ENCODE assay signal across 11 mouse cellular contexts in genomic region chr10:80435764-80436163, GRCm38 (mm10). TPM values are rescaled to one million over a fixed set of nuclear protein-coding genes. Genes with fewer than 3 reads are reported as not detected.
A peak's percentile ranks its signal among the peaks of the same experiment; 100 is the strongest.
DNase-seq lines count a peak whose midpoint lies in the region; ATAC-seq lines count a peak whose summit lies in the region.
"Had no signal": no experiment of that assay in that cellular context is flagged by ENCODE, and none has a peak within 500 bp of the region (broad histone marks: within the 10 kb centered on the region; RNA-seq: fewer than 3 reads in every experiment).

No protein-coding gene starts in this region.

- no peak overlapping the region for H3K4me2 ChIP-seq in lung, embryonic 16.5 days (ENCODE audit: low read depth, low read length)
- H3K4me2 ChIP-seq in embryonic facial prominence, embryonic 13.5 days, result no peak overlapping the region
- H3K4me2 ChIP-seq in liver, embryonic 16.5 days (ENCODE audit: low read depth, low read length), result peak overlapping the region; percentile 52

- peak; percentile 45 to 46 for DNase-seq in adrenal gland, adult (ENCODE audit: inconsistent age in 2 of 2, low spot score in 1 of 2)
- DNase-seq in adrenal gland, adult 8-10 months, result no peak
- no peak for DNase-seq in lung, postnatal 36 days
- DNase-seq in layer of hippocampus, postnatal 14 days (ENCODE audit: low spot score in 2 of 2), result no peak
- DNase-seq in gastrocnemius, postnatal 36 days, result no peak
- DNase-seq: cerebellum, postnatal 36 days; right cerebral cortex, postnatal 14 days had no signal

- no peaks in the 10 kb centered on the region for H3K27me3 ChIP-seq in lung, embryonic 16.5 days (ENCODE audit: control insufficient read depth, insufficient read depth, low read depth, low read length)
- peaks cover 5% of the 10 kb centered on the region; the same call in 1 of the 2 replicates for H3K27me3 ChIP-seq in embryonic facial prominence, embryonic 13.5 days
- no peaks in the 10 kb centered on the region for H3K27me3 ChIP-seq in liver, embryonic 16.5 days (ENCODE audit: control insufficient read depth, insufficient read depth, low read depth, low read length)

- intact Hi-C loops in gastrocnemius, postnatal 36 days (cut with DNase I), result loop anchor here (10.0 kb wide), 1 partner anchor 269 kb away; the partner anchor contains the start of genes Izumo4 and Mob3a

- no peaks in the 10 kb centered on the region for H3K36me3 ChIP-seq in lung, embryonic 16.5 days (ENCODE audit: control insufficient read depth, insufficient read depth, low read length)
- H3K36me3 ChIP-seq in embryonic facial prominence, embryonic 13.5 days, result peaks cover 3% of the 10 kb centered on the region; the same call in 1 of the 2 replicates
- H3K36me3 ChIP-seq in liver, embryonic 16.5 days (ENCODE audit: control insufficient read depth, insufficient read depth), result no peaks in the 10 kb centered on the region

- 24% methylated on average over 7 of the region's 7 CpGs for WGBS in lung, embryonic 16.5 days
- WGBS in embryonic facial prominence, embryonic 13.5 days, result 41% methylated on average over 7 of the region's 7 CpGs
- 22% methylated on average over 7 of the region's 7 CpGs for WGBS in liver, embryonic 16.5 days (ENCODE audit: insufficient replicate concordance)

- H3K4me1 ChIP-seq in lung, embryonic 16.5 days (replicated peaks; ENCODE audit: control insufficient read depth, insufficient read depth, low read length), result peaks cover 29% of the 10 kb centered on the region
- H3K4me1 ChIP-seq in embryonic facial prominence, embryonic 13.5 days, result peaks cover 25% of the 10 kb centered on the region
- H3K4me1 ChIP-seq in liver, embryonic 16.5 days (ENCODE audit: control insufficient read depth, low read depth, low read length), result peaks cover 48% of the 10 kb centered on the region

- H3K9me3 ChIP-seq in lung, embryonic 16.5 days (ENCODE audit: control insufficient read depth, low read length), result no peaks in the 10 kb centered on the region
- no peaks in the 10 kb centered on the region for H3K9me3 ChIP-seq in embryonic facial prominence, embryonic 13.5 days
- no peaks in the 10 kb centered on the region for H3K9me3 ChIP-seq in liver, embryonic 16.5 days (replicated peaks; ENCODE audit: control insufficient read depth, low read length)

- H3K4me3 ChIP-seq in lung, embryonic 16.5 days (ENCODE audit: low read length), result no peak overlapping the region
- no peak overlapping the region for H3K4me3 ChIP-seq in embryonic facial prominence, embryonic 13.5 days
- peak overlapping the region; percentile 12 for H3K4me3 ChIP-seq in liver, embryonic 16.5 days (ENCODE audit: low read depth, low read length)

- H3K9ac ChIP-seq in lung, embryonic 16.5 days (ENCODE audit: low read length), result peak overlapping the region; percentile 40
- peak overlapping the region; percentile 51; the same call in 1 of the 2 replicates for H3K9ac ChIP-seq in embryonic facial prominence, embryonic 13.5 days
- peak overlapping the region; percentile 48 for H3K9ac ChIP-seq in liver, embryonic 16.5 days (ENCODE audit: low read depth, low read length)

- H3K27ac ChIP-seq in lung, embryonic 16.5 days (ENCODE audit: low read length), result peak overlapping the region; percentile 67
- H3K27ac ChIP-seq in embryonic facial prominence, embryonic 13.5 days, result 0 out of 2 replicates have a peak overlapping the region, but pooled peaks have one; percentile 1
- H3K27ac ChIP-seq in liver, embryonic 16.5 days (ENCODE audit: low read length), result peak overlapping the region; percentile 98

- no peak for ATAC-seq in lung, embryonic 16.5 days (ENCODE audit: low read depth)
- no peak for ATAC-seq in embryonic facial prominence, embryonic 13.5 days (ENCODE audit: insufficient number of reproducible peaks, insufficient read depth, low FRiP score, low TSS enrichment, low read depth)
- peak; percentile 16 for ATAC-seq in liver, embryonic 16.5 days (ENCODE audit: low read depth)

RNA-seq across cellular contexts. Expression of gene Tcf3, which starts 2.3 kb away (rescaled TPM):
- 10 to 100 TPM; 56.7 to 75.7 (median 66.8) TPM for total RNA-seq in adrenal gland, adult 8-10 months (2022)
- polyA plus RNA-seq in lung, embryonic 16.5 days (2015; fragmentation: Nextera tagmentation; extraction: Ambion mirVana), result 81.0 and 82.4 TPM in 2 replicates
- polyA plus RNA-seq in embryonic facial prominence, embryonic 13.5 days (2015; fragmentation: Nextera tagmentation; extraction: Ambion mirVana), result 162 and 183 TPM in 2 replicates
- 39.8 and 44.4 TPM in 2 replicates for polyA plus RNA-seq in liver, embryonic 16.5 days (2015; fragmentation: Nextera tagmentation; extraction: Ambion mirVana)
- 10 to 100 TPM; 33.3 to 35.0 TPM for total RNA-seq in layer of hippocampus, postnatal 14 days (2021)
- total RNA-seq in gastrocnemius, postnatal 36 days (2021), result 10 to 100 TPM; 11.0 to 12.0 TPM

RNA-seq across cellular contexts. Expression of gene Uqcr11, which starts 29.1 kb away (rescaled TPM):
- total RNA-seq in adrenal gland, adult 8-10 months (2022), result 100 to 1,000 TPM; 515 to 715 (median 604) TPM
- 618 and 673 TPM in 2 replicates for polyA plus RNA-seq in lung, embryonic 16.5 days (2015; fragmentation: Nextera tagmentation; extraction: Ambion mirVana)
- polyA plus RNA-seq in embryonic facial prominence, embryonic 13.5 days (2015; fragmentation: Nextera tagmentation; extraction: Ambion mirVana), result 447 and 479 TPM in 2 replicates
- polyA plus RNA-seq in liver, embryonic 16.5 days (2015; fragmentation: Nextera tagmentation; extraction: Ambion mirVana), result 509 and 519 TPM in 2 replicates
- total RNA-seq in layer of hippocampus, postnatal 14 days (2021), result 100 to 1,000 TPM; 620 to 655 TPM
- total RNA-seq in gastrocnemius, postnatal 36 days (2021), result 100 to 1,000 TPM; 825 to 866 TPM

RNA-seq across cellular contexts. Expression of gene Mbd3, which starts 36.4 kb away (rescaled TPM):
- total RNA-seq in adrenal gland, adult 8-10 months (2022), result 100 to 1,000 TPM; 147 to 161 (median 156) TPM
- 192 and 204 TPM in 2 replicates for polyA plus RNA-seq in lung, embryonic 16.5 days (2015; fragmentation: Nextera tagmentation; extraction: Ambion mirVana)
- 263 and 297 TPM in 2 replicates for polyA plus RNA-seq in embryonic facial prominence, embryonic 13.5 days (2015; fragmentation: Nextera tagmentation; extraction: Ambion mirVana)
- polyA plus RNA-seq in liver, embryonic 16.5 days (2015; fragmentation: Nextera tagmentation; extraction: Ambion mirVana), result 49.2 and 52.7 TPM in 2 replicates
- total RNA-seq in layer of hippocampus, postnatal 14 days (2021), result 100 to 1,000 TPM; 121 to 131 TPM
- 10 to 100 TPM; 95.1 to 99.9 TPM for total RNA-seq in gastrocnemius, postnatal 36 days (2021)

RNA-seq across cellular contexts. Expression of gene Mex3d, which starts 48.3 kb away (rescaled TPM):
- 10 to 100 TPM; 17.4 to 21.6 (median 20.8) TPM for total RNA-seq in adrenal gland, adult 8-10 months (2022)
- polyA plus RNA-seq in lung, embryonic 16.5 days (2015; fragmentation: Nextera tagmentation; extraction: Ambion mirVana), result 4.4 and 4.5 TPM in 2 replicates
- 8.9 and 10.4 TPM in 2 replicates for polyA plus RNA-seq in embryonic facial prominence, embryonic 13.5 days (2015; fragmentation: Nextera tagmentation; extraction: Ambion mirVana)
- 0.32 and 0.60 TPM in 2 replicates for polyA plus RNA-seq in liver, embryonic 16.5 days (2015; fragmentation: Nextera tagmentation; extraction: Ambion mirVana)
- total RNA-seq in layer of hippocampus, postnatal 14 days (2021), result 10 to 100 TPM; 20.3 to 24.2 TPM
- 1 to 10 TPM; 3.4 to 4.5 TPM for total RNA-seq in gastrocnemius, postnatal 36 days (2021)

RNA-seq across cellular contexts. Expression of gene Onecut3, which starts 58.9 kb away (rescaled TPM):
- total RNA-seq in adrenal gland, adult 8-10 months (2022), result not detected
- polyA plus RNA-seq in lung, embryonic 16.5 days (2015; fragmentation: Nextera tagmentation; extraction: Ambion mirVana), result not detected in 2 replicates
- not detected in 2 replicates for polyA plus RNA-seq in embryonic facial prominence, embryonic 13.5 days (2015; fragmentation: Nextera tagmentation; extraction: Ambion mirVana)
- 0.02 TPM in 1 of 2 replicates, not detected in the other for polyA plus RNA-seq in liver, embryonic 16.5 days (2015; fragmentation: Nextera tagmentation; extraction: Ambion mirVana)
- not detected for total RNA-seq in layer of hippocampus, postnatal 14 days (2021)
- not detected for total RNA-seq in gastrocnemius, postnatal 36 days (2021)
- polyA plus RNA-seq: C2C12 had no signal

Comparison
In these comparisons a context has a peak if more than half of its experiments do, and no peak if none do; other contexts are left out.
1. DNase-seq: peak in adrenal gland, adult (2 of 2); none in adrenal gland, adult 8-10 months (single experiment), lung, postnatal 36 days (single experiment), layer of hippocampus, postnatal 14 days (0 of 2) and gastrocnemius, postnatal 36 days (0 of 2).
2. H3K27ac ChIP-seq: peak in every context shown above with its lines; median percentile 98 in liver, embryonic 16.5 days; 67 in lung, embryonic 16.5 days; 1 in embryonic facial prominence, embryonic 13.5 days.
3. Peak in every context shown above with its lines, with median percentiles within 50 percentile points of each other: H3K9ac ChIP-seq.